Mouse (Mus musculus) naive thymus-derived CD4-positive, alpha-beta T cell, adult 2 months (primary cell): Measurements from ENCODE around the gene Bmp2k.
A peak's percentile ranks its signal among the peaks of the same experiment; 100 is the strongest.

Experiments used
- DNase-seq: peaks from one replicate; pipeline ENCODE4 v3.0.0-alpha.2; 2011; ENCODE audit warnings: low read depth

Gene Bmp2k

GRCm38 (mm10) chr5:96997310-96997801 is at the start of gene Bmp2k:
Gene Bmp2k (plus strand): TSS chr5:96997689.
- peak; percentile 86 for DNase-seq

- DNase-seq, result peak; percentile 58
Observed at GRCm38 (mm10) chr5:96948856-96949527, 48.5 kb upstream of the Bmp2k start.

- DNase-seq, result no peak
Observed at GRCm38 (mm10) chr5:96949839-96950666, 47.4 kb upstream of the Bmp2k start.

GRCm38 (mm10) chr5:96950667-96951492 is 46.6 kb upstream of the Bmp2k start:
- DNase-seq, result no peak

- no peak for DNase-seq
Observed at GRCm38 (mm10) chr5:96951493-96952105, 45.9 kb upstream of the Bmp2k start.

- DNase-seq, result no peak
Observed at GRCm38 (mm10) chr5:96954040-96954439, 43.4 kb upstream of the Bmp2k start.

GRCm38 (mm10) chr5:96954466-96955027 is 42.9 kb upstream of the Bmp2k start:
- no peak for DNase-seq

GRCm38 (mm10) chr5:96956926-96957325 is 40.6 kb upstream of the Bmp2k start:
- DNase-seq, result no peak

GRCm38 (mm10) chr5:96961122-96961521 is 36.4 kb upstream of the Bmp2k start:
- peak; percentile 36 for DNase-seq

- DNase-seq, result peak; percentile 19
Observed at GRCm38 (mm10) chr5:96961852-96962251, 35.6 kb upstream of the Bmp2k start.

GRCm38 (mm10) chr5:96962252-96962933 is 35.1 kb upstream of the Bmp2k start:
- peak; percentile 23 for DNase-seq

- DNase-seq, result peak; percentile 58
Observed at GRCm38 (mm10) chr5:96962934-96963301, 34.6 kb upstream of the Bmp2k start.

- DNase-seq, result peak; percentile 61
Observed at GRCm38 (mm10) chr5:96964062-96965028, 33.1 kb upstream of the Bmp2k start.

- no peak for DNase-seq
Observed at GRCm38 (mm10) chr5:96965029-96965403, 32.5 kb upstream of the Bmp2k start.

- DNase-seq, result no peak
Observed at GRCm38 (mm10) chr5:96965503-96965902, 32.0 kb upstream of the Bmp2k start.

GRCm38 (mm10) chr5:96968628-96969027 is 28.9 kb upstream of the Bmp2k start:
- DNase-seq, result no peak

- no peak for DNase-seq
Observed at GRCm38 (mm10) chr5:96969032-96969431, 28.5 kb upstream of the Bmp2k start.

- no peak for DNase-seq
Observed at GRCm38 (mm10) chr5:96969705-96970471, 27.6 kb upstream of the Bmp2k start.

- DNase-seq, result no peak
Observed at GRCm38 (mm10) chr5:96970472-96970848, 27.0 kb upstream of the Bmp2k start.
